Mouse (Mus musculus) hindbrain, embryonic 14.5 days (tissue): ENCODE results near the gene S100a3. TPM values are rescaled to one million over a fixed set of nuclear protein-coding genes. Genes with fewer than 3 reads are reported as not detected.
A peak's percentile ranks its signal among the peaks of the same experiment; 100 is the strongest.

Experiments
- ATAC-seq: fragments of 200-750 bp; cut with Nextera tagmentation; 2 replicates; pipeline ENCODE4 v1.8.0; 2017; ENCODE audit warnings: moderate number of reproducible peaks, mild to moderate bottlenecking, moderate TSS enrichment, moderate library complexity; ENCODE audit not compliant: low FRiP score
- DNase-seq: peaks from one replicate; pipeline ENCODE4 v3.0.0-alpha.2; 2015; ENCODE audit warnings: low spot score
- H3K27ac ChIP-seq: fragments of 300-500 bp; sonication (generic); 2 replicates; pipeline ENCODE4 v1.5.1; 2014; ENCODE audit warnings: mild to moderate bottlenecking, moderate library complexity
- H3K27me3 ChIP-seq: fragments of 300-500 bp; sonication (generic); 2 replicates; pipeline ENCODE4 v1.6.1; 2014; ENCODE audit warnings: mild to moderate bottlenecking, low read length, mixed read lengths; ENCODE audit not compliant: control insufficient read depth, insufficient read depth
- H3K36me3 ChIP-seq: fragments of 300-500 bp; sonication (generic); replicated peaks from 2 replicates; pipeline ENCODE4 v1.6.1; 2014; ENCODE audit not compliant: control insufficient read depth, insufficient read depth
- H3K4me1 ChIP-seq: fragments of 300-500 bp; sonication (generic); replicated peaks from 2 replicates; pipeline ENCODE4 v1.6.1; 2014; ENCODE audit warnings: antibody characterized with exemption, low read length, mixed read lengths; ENCODE audit not compliant: control insufficient read depth, insufficient read depth
- H3K4me2 ChIP-seq: fragments of 300-500 bp; sonication (generic); replicated peaks from 2 replicates; pipeline ENCODE4 v1.6.1; 2014; ENCODE audit warnings: mild to moderate bottlenecking, moderate library complexity
- H3K4me3 ChIP-seq: fragments of 300-500 bp; sonication (generic); replicated peaks from 2 replicates; pipeline ENCODE4 v1.5.1; 2014; ENCODE audit warnings: mild to moderate bottlenecking, low read length
- H3K9ac ChIP-seq: fragments of 300-500 bp; sonication (generic); 2 replicates; pipeline ENCODE4 v1.6.1; 2014
- H3K9me3 ChIP-seq: fragments of 300-500 bp; sonication (generic); 2 replicates; pipeline ENCODE4 v1.6.1; 2016; ENCODE audit warnings: low read length; ENCODE audit not compliant: control insufficient read depth
- WGBS: fragments of 180-500 bp; shearing (Covaris S2); extraction: QIAGEN DNeasy Blood & Tissue Kit; methylation state at CpG from one replicate; pipeline ENCODE4 v1.1.7; 2014; 5-methylcytosine and 5-hydroxymethylcytosine counted together
- polyA plus RNA-seq: library from polyadenylated mRNA; unstranded; fragments of >200 nt; fragmentation: Nextera tagmentation; extraction: Ambion mirVana; gene quantifications from 2 replicates; pipeline ENCODE4 v1.2.1, GENCODE M21; 2014

The S100a3 gene
- polyA plus RNA-seq, 1 experiment from 2014 or later, result 2.4 TPM

DNA sequence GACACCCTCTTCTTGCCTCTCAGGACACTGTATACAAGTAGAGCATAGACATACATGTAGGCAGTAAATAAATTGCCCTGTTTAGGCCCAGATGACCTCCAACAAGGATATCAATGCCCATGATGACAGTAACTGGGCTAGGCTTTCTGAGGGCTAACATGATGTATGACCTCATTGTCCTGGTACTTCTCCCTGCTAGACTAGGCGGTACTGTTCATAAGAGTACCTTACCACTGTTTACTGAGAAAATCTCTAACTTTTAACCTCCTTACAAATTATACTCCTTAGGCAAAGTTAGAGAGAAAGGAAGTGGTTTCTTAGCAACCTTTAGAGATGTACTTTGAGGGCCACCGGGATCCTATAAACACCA is 10.0 kb upstream of the S100a3 start:
- Histone ChIP-seq H3K27me3 (no peaks in the 10 kb centered on the region), H3K4me2 (no peak overlapping the region), H3K9ac (no peak overlapping the region), H3K4me1 (no peaks in the 10 kb centered on the region), H3K36me3 (no peaks in the 10 kb centered on the region), H3K27ac (no peak overlapping the region), H3K4me3 (no peak overlapping the region), H3K9me3 (no peaks in the 10 kb centered on the region)
- 91% methylated on average over 2 of the region's 2 CpGs for WGBS
- no peak for ATAC-seq
- no peak for DNase-seq

DNA sequence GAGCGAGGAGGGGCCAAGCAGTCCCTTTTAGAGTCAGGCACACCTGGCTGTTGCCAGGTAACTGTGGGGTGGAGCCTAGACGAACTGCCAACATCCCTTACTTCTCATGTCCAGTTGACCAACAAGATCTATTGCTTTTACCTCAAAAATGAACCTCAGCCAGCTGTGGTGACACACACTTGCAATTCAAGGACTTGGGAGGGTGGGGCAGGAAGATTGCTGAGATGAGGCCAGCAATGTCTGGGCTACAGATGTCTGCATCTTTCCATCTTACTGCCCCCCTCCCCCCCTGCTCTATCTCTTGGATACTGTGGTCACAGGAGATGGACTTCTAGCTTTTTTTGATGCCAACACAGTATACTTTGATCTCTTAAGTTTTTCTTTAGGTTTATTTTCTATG is 8.1 kb upstream of the S100a3 start:
- ATAC-seq (no peak), DNase-seq (no peak)
- 86% methylated on average over 2 of the region's 2 CpGs for WGBS
- no peaks in the 10 kb centered on the region for H3K4me1 ChIP-seq
- no peaks in the 10 kb centered on the region for H3K36me3 ChIP-seq
- no peak overlapping the region for H3K4me3 ChIP-seq
- H3K27me3 ChIP-seq, result no peaks in the 10 kb centered on the region
- H3K9ac ChIP-seq, result no peak overlapping the region
- no peak overlapping the region for H3K27ac ChIP-seq
- H3K4me2 ChIP-seq, result no peak overlapping the region
- H3K9me3 ChIP-seq, result no peaks in the 10 kb centered on the region

DNA sequence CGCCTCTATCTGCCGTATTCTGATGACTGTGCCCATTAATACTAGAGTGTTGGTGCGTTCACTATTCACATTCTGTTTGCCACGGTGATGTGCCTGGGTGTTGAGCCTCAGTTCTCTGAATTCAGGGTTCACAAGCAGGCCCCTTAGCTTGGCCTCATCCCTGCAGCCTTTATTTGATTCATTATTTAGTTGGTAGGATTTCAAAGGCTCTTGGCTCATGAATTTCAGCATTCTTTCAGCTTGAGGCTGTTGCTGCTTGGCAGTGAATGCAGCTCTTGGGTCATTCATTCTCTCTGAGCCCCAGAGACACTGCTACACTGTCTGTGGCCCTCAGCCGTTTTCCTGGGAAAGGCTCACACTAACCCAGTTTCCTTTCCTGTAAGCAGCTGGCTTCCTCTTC is 4.4 kb upstream of the S100a3 start:
- no peak overlapping the region for H3K27ac ChIP-seq
- DNase-seq, result peak; percentile 47
- H3K9me3 ChIP-seq, result no peaks in the 10 kb centered on the region
- no peaks in the 10 kb centered on the region for H3K36me3 ChIP-seq
- H3K4me3 ChIP-seq, result no peak overlapping the region
- no peak overlapping the region for H3K9ac ChIP-seq
- no peaks in the 10 kb centered on the region for H3K4me1 ChIP-seq
- H3K27me3 ChIP-seq, result no peaks in the 10 kb centered on the region
- no peak overlapping the region for H3K4me2 ChIP-seq
- WGBS, result 31% methylated on average over 5 of the region's 5 CpGs
- ATAC-seq, result peak; percentile 87; the same call in 1 of the 2 replicates

DNA sequence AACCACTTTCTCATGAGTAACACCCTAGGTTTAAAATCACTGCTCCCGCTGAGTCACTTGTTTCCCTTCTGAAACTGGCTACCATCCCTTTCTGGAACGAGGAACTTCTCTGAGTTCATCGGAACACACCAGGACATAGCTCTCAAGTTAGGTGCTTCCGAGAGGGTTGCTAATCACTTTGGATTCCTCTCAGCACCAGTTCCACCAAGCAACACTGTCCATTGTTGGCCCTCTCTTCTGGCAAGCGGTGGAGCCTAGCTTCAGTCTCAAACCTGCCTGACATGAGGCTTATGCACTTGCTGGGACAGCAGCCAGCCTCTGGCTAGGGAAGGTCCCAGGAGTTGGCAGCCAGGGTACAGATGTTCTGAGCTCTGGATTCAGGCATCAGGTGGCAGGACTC is 14.3 kb downstream of the S100a3 start:
- ATAC-seq (no peak), DNase-seq (no peak)
- no peaks in the 10 kb centered on the region for H3K27me3 ChIP-seq
- no peaks in the 10 kb centered on the region for H3K9me3 ChIP-seq
- no peak overlapping the region for H3K9ac ChIP-seq
- H3K4me1 ChIP-seq, result no peaks in the 10 kb centered on the region
- WGBS, result 88% methylated on average over 5 of the region's 5 CpGs
- no peaks in the 10 kb centered on the region for H3K36me3 ChIP-seq
- no peak overlapping the region for H3K27ac ChIP-seq
- no peak overlapping the region for H3K4me3 ChIP-seq
- H3K4me2 ChIP-seq, result no peak overlapping the region

DNA sequence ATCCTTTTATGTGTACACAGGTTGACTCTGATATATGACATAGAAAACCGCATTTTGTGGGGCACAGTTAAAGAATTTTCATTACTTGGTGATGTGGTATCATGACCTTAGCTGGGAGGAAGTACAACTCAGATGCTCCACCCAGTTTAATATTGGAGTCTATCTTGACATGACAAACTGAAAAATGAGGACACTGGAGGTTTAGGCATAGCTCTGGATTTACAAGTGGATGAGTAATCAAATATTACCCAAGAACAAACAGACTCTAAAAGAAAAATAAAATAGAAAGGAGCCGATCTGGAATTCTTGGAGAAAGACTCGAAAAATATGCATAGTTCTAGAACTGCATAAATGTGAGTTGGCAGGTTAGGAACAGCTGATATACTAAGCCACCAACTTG is 14.9 kb downstream of the S100a3 start:
- H3K4me3 ChIP-seq, result no peak overlapping the region
- H3K36me3 ChIP-seq, result no peaks in the 10 kb centered on the region
- DNase-seq (no peak), ATAC-seq (no peak)
- no peak overlapping the region for H3K27ac ChIP-seq
- H3K9me3 ChIP-seq, result no peaks in the 10 kb centered on the region
- no peak overlapping the region for H3K9ac ChIP-seq
- 89% methylated on average over 3 of the region's 3 CpGs for WGBS
- H3K4me1 ChIP-seq, result no peaks in the 10 kb centered on the region
- no peaks in the 10 kb centered on the region for H3K27me3 ChIP-seq
- no peak overlapping the region for H3K4me2 ChIP-seq

GRCm38 (mm10) chr3:90576351-90577001 is 16.1 kb downstream of the S100a3 start:
- H3K4me2 ChIP-seq, result no peak overlapping the region
- H3K36me3 ChIP-seq, result no peaks in the 10 kb centered on the region
- no peaks in the 10 kb centered on the region for H3K9me3 ChIP-seq
- ATAC-seq (no peak), DNase-seq (no peak)
- H3K27ac ChIP-seq, result no peak overlapping the region
- H3K27me3 ChIP-seq, result no peaks in the 10 kb centered on the region
- no peaks in the 10 kb centered on the region for H3K4me1 ChIP-seq
- no peak overlapping the region for H3K4me3 ChIP-seq
- no peak overlapping the region for H3K9ac ChIP-seq
- 74% methylated on average over 10 of the region's 10 CpGs for WGBS

DNA sequence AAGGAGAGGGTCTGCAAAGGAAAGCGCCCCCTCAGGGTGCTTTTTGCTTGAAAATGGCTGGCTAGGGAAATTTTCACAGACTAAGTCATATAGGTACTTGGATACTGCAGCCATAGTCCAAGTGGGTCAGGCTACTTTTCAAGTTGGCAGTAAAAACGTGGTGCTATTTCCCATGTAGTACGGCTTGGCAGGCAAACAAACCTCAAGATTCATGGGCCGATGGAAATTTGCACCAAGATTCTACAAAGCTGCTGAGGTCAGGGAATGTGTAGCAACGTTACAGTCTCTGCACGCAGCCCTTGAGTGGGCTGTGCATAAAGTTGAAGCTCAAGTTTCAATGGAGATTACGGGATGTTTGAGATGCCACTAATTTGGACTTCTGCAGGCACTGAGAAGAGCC is 19.1 kb downstream of the S100a3 start:
- Histone ChIP-seq H3K9me3 (no peaks in the 10 kb centered on the region), H3K4me1 (no peaks in the 10 kb centered on the region), H3K4me2 (no peak overlapping the region), H3K9ac (no peak overlapping the region), H3K36me3 (no peaks in the 10 kb centered on the region), H3K4me3 (no peak overlapping the region), H3K27ac (no peak overlapping the region), H3K27me3 (no peaks in the 10 kb centered on the region)
- WGBS, result 84% methylated on average over 7 of the region's 7 CpGs
- no peak for DNase-seq
- no peak for ATAC-seq

GRCm38 (mm10) chr3:90581141-90581540 is 20.8 kb downstream of the S100a3 start:
- no peaks in the 10 kb centered on the region for H3K36me3 ChIP-seq
- no peak overlapping the region for H3K4me2 ChIP-seq
- no peak for ATAC-seq
- no peaks in the 10 kb centered on the region for H3K4me1 ChIP-seq
- no peaks in the 10 kb centered on the region for H3K27me3 ChIP-seq
- no peak for DNase-seq
- no peak overlapping the region for H3K9ac ChIP-seq
- no peak overlapping the region for H3K27ac ChIP-seq
- WGBS, result 96% methylated on average over 5 of the region's 5 CpGs
- no peaks in the 10 kb centered on the region for H3K9me3 ChIP-seq
- H3K4me3 ChIP-seq, result no peak overlapping the region

GRCm38 (mm10) chr3:90582156-90582555 is 21.8 kb downstream of the S100a3 start:
- 98% methylated on average over 1 of the region's 1 CpGs for WGBS
- no peak overlapping the region for H3K4me2 ChIP-seq
- H3K9me3 ChIP-seq, result no peaks in the 10 kb centered on the region
- ATAC-seq, result no peak
- DNase-seq, result no peak
- no peak overlapping the region for H3K4me3 ChIP-seq
- no peak overlapping the region for H3K9ac ChIP-seq
- H3K27ac ChIP-seq, result no peak overlapping the region
- H3K27me3 ChIP-seq, result no peaks in the 10 kb centered on the region
- H3K36me3 ChIP-seq, result no peaks in the 10 kb centered on the region
- no peaks in the 10 kb centered on the region for H3K4me1 ChIP-seq

DNA sequence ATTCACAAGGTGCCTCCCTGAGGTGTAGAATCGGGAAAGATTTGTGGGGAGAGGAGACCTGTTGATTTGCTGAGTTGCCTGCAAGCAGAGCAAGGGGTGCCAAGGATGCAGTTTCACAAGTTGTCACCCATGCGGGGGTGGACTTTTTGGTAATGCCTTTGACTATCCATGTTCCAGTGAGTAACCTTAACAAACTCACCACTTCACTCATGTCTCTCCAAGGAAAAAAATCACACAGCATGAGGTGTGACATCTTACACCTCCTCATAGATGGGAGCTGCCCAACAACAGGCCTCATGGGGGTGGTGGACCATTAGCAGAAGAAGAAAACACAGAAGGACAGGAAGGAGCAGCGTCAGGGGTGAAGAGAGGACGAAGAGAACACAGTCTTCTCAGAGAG is 22.2 kb downstream of the S100a3 start:
- no peak for ATAC-seq

More for the DNA sequence above, 22.2 kb downstream of the S100a3 start:
- 84% methylated on average over 4 of the region's 4 CpGs for WGBS
- no peak for DNase-seq
- Histone ChIP-seq H3K4me2 (no peak overlapping the region), H3K9ac (no peak overlapping the region), H3K36me3 (no peaks in the 10 kb centered on the region), H3K4me3 (no peak overlapping the region), H3K9me3 (no peaks in the 10 kb centered on the region), H3K4me1 (no peaks in the 10 kb centered on the region), H3K27me3 (no peaks in the 10 kb centered on the region), H3K27ac (no peak overlapping the region)
